Mouse (Mus musculus): ENCODE data around the gene Cldn6.
A peak's percentile ranks its signal among the peaks of the same experiment; 100 is the strongest.

GRCm38 (mm10) chr17:23630195-23631020, 48.6 kb upstream of the Cldn6 start:
- TF ChIP-seq ZC3H11A (IDR thresholded peaks at IDR 0.05; ENCODE audit: low read depth, low read length) (no peak), TCF12 (IDR thresholded peaks at IDR 0.05; ENCODE audit: low read depth, low read length) (no peak), ZKSCAN1 (IDR thresholded peaks at IDR 0.05; ENCODE audit: borderline replicate concordance, low read depth, low read length) (no peak), GABPA (IDR thresholded peaks at IDR 0.05; ENCODE audit: insufficient replicate concordance, low read depth, low read length) (no peak), MAX (IDR thresholded peaks at IDR 0.05; ENCODE audit: low read length) (no peak), CHD1 (IDR thresholded peaks at IDR 0.05; ENCODE audit: low read depth, low read length) (no peak), CTCF (conservative IDR thresholded peaks at IDR 0.05 in 1 of 2, IDR thresholded peaks at IDR 0.05 in 1 of 2; ENCODE audit: low read depth in 2 of 2, low read length in 2 of 2) (peak; percentile 26 to 88; a peak in 3 of 4 replicates), PAX5 (IDR thresholded peaks at IDR 0.05; ENCODE audit: low read length) (no peak), NELFE (IDR thresholded peaks at IDR 0.05; ENCODE audit: low read depth, low read length) (no peak), KAT2A (IDR thresholded peaks at IDR 0.05; ENCODE audit: insufficient replicate concordance, low read length) (no peak), MYC (IDR thresholded peaks at IDR 0.05; ENCODE audit: low read depth, low read length) (no peak)
